Comparison of ENCODE assay signal across 17 mouse cellular contexts in genomic region chr3:55818082-55818481, GRCm38 (mm10). TPM values are rescaled to one million over a fixed set of nuclear protein-coding genes. Genes with fewer than 3 reads are reported as not detected.
"Had no signal": no experiment of that assay in that cellular context is flagged by ENCODE, and none has a peak within 500 bp of the region (broad histone marks: within the 10 kb centered on the region; RNA-seq: fewer than 3 reads in every experiment).

No protein-coding gene starts in this region.

- H3K4me2 ChIP-seq: limb, embryonic 13.5 days; liver, embryonic 12.5 days; liver, embryonic 15.5 days; midbrain, embryonic 11.5 days had no signal

- H3K4me1 ChIP-seq: liver, embryonic 12.5 days; liver, embryonic 15.5 days had no signal

- H3K9me3 ChIP-seq: limb, embryonic 13.5 days; liver, embryonic 12.5 days; liver, embryonic 15.5 days had no signal

- H3K27ac ChIP-seq: limb, embryonic 13.5 days; liver, embryonic 12.5 days; liver, embryonic 15.5 days had no signal

- H3K4me3 ChIP-seq: limb, embryonic 13.5 days; liver, embryonic 12.5 days; liver, embryonic 15.5 days had no signal

- H3K27me3 ChIP-seq: limb, embryonic 13.5 days; liver, embryonic 12.5 days; liver, embryonic 15.5 days had no signal

- H3K9ac ChIP-seq: limb, embryonic 13.5 days; liver, embryonic 12.5 days; liver, embryonic 15.5 days had no signal

- H3K36me3 ChIP-seq: liver, embryonic 12.5 days; liver, embryonic 15.5 days had no signal

- ATAC-seq: liver, embryonic 12.5 days had no signal

- DNase-seq: kidney, adult 18-20 months; kidney, adult 9 months; kidney, postnatal 14 days; kidney, postnatal 4 days; left cerebral cortex, postnatal 4 days; liver; lung, adult 18-20 months; lung, postnatal 10 days; lung, postnatal 36 days; midbrain, embryonic 14.5 days; thymus, adult 18-20 months; thymus, postnatal 36 days had no signal

RNA-seq across cellular contexts. Expression of gene Mab21l1, which starts 35.8 kb away (rescaled TPM):
- polyA plus RNA-seq: testis, adult 2 months had no signal
